Mouse (Mus musculus): ENCODE measurements at regions not wholly inside any gene's neighbourhood (a gene's known extent, or its start where the extent isn't known, plus 50 kb on each side); places are given as distances from the start of the nearest gene placed in this dataset.

DNA sequence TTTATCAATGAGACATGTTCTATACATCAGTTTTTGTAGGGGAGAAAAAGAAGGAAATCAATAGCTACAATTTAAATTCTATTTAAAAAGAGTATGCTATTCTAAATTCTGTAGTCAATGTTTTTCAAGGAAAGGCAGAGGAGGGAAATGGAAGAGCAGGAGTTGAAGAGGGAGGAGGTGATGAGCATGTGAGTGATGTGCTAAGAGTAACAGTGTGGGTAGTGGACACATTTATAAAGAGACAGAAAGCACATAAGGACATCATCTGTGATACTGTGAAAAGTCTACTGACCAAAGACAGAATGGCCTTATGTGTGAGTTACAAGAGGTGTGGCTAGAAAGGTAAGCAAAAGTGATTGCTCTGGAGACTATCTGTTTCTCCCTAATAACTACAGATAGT is 179.8 kb upstream of the Tnc start:
- TF ChIP-seq CTCF (IDR thresholded peaks at IDR 0.05), result no peak
- TF ChIP-seq EP300 (IDR thresholded peaks at IDR 0.05), result no peak
